Mouse (Mus musculus) cerebellum, adult 2 months (tissue): Measurements from ENCODE around the gene Zfp644.

Experiments used
- CTCF ChIP-seq: fragments of 200-500 bp; IDR thresholded peaks from 2 replicates; pipeline ENCODE4 v1.5.1; 2011; ENCODE audit warnings: low read depth, mild to moderate bottlenecking, control low read depth, low read length, moderate library complexity, borderline replicate concordance; ENCODE audit not compliant: insufficient read depth
- POLR2A ChIP-seq: fragments of 200-500 bp; IDR thresholded peaks from 2 replicates; pipeline ENCODE4 v1.6.1; 2011; ENCODE audit warnings: low read length, control low read depth, borderline replicate concordance; ENCODE audit not compliant: insufficient read depth

DNA sequence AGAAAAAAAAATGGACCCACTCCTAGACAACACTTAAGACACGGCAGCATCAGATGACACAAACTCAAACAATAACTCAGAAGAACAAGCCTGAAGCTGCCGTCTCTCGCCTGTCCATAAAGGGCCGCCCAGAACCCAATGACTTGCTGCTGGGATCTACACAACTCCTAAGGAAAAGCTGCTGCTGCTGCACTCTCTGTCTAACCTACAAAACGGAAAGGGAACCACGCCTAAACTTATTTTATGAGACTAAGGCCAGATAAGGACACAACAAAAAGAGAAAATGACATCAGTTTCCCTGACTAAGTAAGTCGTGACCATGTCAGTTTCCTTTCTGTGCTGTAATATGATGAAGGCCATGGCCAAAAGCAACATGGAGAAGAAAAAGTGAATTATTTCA, 82.5 kb downstream of the Zfp644 start:
- no peak for TF ChIP-seq POLR2A
- TF ChIP-seq CTCF, result no peak
